Mouse (Mus musculus): ENCODE data around the gene Gm13889.

GRCm38 (mm10) chr2:93961716-93962115 lies 4.7 kb upstream of the Gm13889 start:
- TF ChIP-seq EP300 (IDR thresholded peaks at IDR 0.05; ENCODE audit: low read depth) (no peak), CTCF (IDR thresholded peaks at IDR 0.05; ENCODE audit: low read depth) (no peak)

All from liver, postnatal 0 days (tissue).